Mouse (Mus musculus): ENCODE data around the gene Ppp1r14d. TPM values are rescaled to one million over a fixed set of nuclear protein-coding genes. Genes with fewer than 3 reads are reported as not detected.

Gene Ppp1r14d
- polyA plus RNA-seq, 1 experiment from 2014 or later, result 0.23 TPM

- H3K27ac ChIP-seq (ENCODE audit: low read depth, low read length), result no peak overlapping the region
- WGBS, result 87% methylated on average over 4 of the region's 4 CpGs
- no peak overlapping the region for H3K4me2 ChIP-seq (replicated peaks; ENCODE audit: low read depth, low read length)
- ATAC-seq (ENCODE audit: low FRiP score) (no peak), DNase-seq (ENCODE audit: low spot score) (no peak)
- H3K4me1 ChIP-seq (replicated peaks; ENCODE audit: control insufficient read depth, insufficient read depth, low read length), result peaks cover 4% of the 10 kb centered on the region; the same call in 1 of the 2 replicates
- H3K9me3 ChIP-seq (ENCODE audit: control insufficient read depth, low read length), result no peaks in the 10 kb centered on the region
- peaks cover 36% of the 10 kb centered on the region for H3K27me3 ChIP-seq (ENCODE audit: control insufficient read depth, insufficient read depth, low read length)
- H3K36me3 ChIP-seq (ENCODE audit: control insufficient read depth, insufficient read depth, low read length), result no peaks in the 10 kb centered on the region
- no peak overlapping the region for H3K4me3 ChIP-seq (ENCODE audit: low read depth, low read length)
- no peak overlapping the region for H3K9ac ChIP-seq (ENCODE audit: low read depth, low read length)
These were observed 11.1 kb upstream of the Ppp1r14d start for GRCm38 (mm10) chr2:119240819-119241186.

GRCm38 (mm10) chr2:119240075-119240818 lies 10.5 kb upstream of the Ppp1r14d start:
- Histone ChIP-seq H3K9ac (ENCODE audit: low read depth, low read length) (no peak overlapping the region), H3K4me1 (replicated peaks; ENCODE audit: control insufficient read depth, insufficient read depth, low read length) (peaks cover 4% of the 10 kb centered on the region; the same call in 1 of the 2 replicates), H3K4me3 (ENCODE audit: low read depth, low read length) (no peak overlapping the region), H3K4me2 (replicated peaks; ENCODE audit: low read depth, low read length) (no peak overlapping the region), H3K27me3 (ENCODE audit: control insufficient read depth, insufficient read depth, low read length) (peaks cover 42% of the 10 kb centered on the region), H3K9me3 (ENCODE audit: control insufficient read depth, low read length) (no peaks in the 10 kb centered on the region), H3K36me3 (ENCODE audit: control insufficient read depth, insufficient read depth, low read length) (no peaks in the 10 kb centered on the region), H3K27ac (ENCODE audit: low read depth, low read length) (no peak overlapping the region)
- 57% methylated on average over 4 of the region's 4 CpGs for WGBS
- ATAC-seq (ENCODE audit: low FRiP score), result no peak
- no peak for DNase-seq (ENCODE audit: low spot score)

DNA sequence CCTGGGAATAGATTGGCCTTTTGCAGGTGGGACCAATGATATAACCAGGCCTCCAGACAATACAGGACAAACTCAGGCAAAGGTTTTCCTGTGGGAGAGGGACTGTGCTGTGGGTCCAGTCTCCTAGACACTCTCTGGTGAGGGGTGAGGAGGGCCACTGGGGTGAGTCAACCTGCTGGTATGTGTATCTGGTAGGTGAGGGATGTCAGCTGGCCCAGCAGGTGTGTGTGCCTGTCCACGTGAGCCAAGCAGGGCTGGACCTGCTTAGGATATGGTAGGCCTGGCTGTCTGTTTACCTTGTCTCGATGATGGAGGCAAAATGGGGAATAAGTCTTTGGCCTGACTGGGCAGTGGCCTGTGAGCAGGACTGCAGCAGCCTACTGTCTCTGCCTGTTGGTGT lies 9.0 kb upstream of the Ppp1r14d start:
- H3K4me3 ChIP-seq (ENCODE audit: low read depth, low read length), result no peak overlapping the region
- peaks cover 4% of the 10 kb centered on the region; the same call in 1 of the 2 replicates for H3K4me1 ChIP-seq (replicated peaks; ENCODE audit: control insufficient read depth, insufficient read depth, low read length)
- H3K36me3 ChIP-seq (ENCODE audit: control insufficient read depth, insufficient read depth, low read length), result no peaks in the 10 kb centered on the region
- H3K9ac ChIP-seq (ENCODE audit: low read depth, low read length), result no peak overlapping the region
- H3K4me2 ChIP-seq (replicated peaks; ENCODE audit: low read depth, low read length), result no peak overlapping the region
- WGBS, result 66% methylated on average over 2 of the region's 2 CpGs
- no peak for DNase-seq (ENCODE audit: low spot score)
- H3K27ac ChIP-seq (ENCODE audit: low read depth, low read length), result no peak overlapping the region
- ATAC-seq (ENCODE audit: low FRiP score), result no peak
- H3K27me3 ChIP-seq (ENCODE audit: control insufficient read depth, insufficient read depth, low read length), result peaks cover 43% of the 10 kb centered on the region
- H3K9me3 ChIP-seq (ENCODE audit: control insufficient read depth, low read length), result no peaks in the 10 kb centered on the region

GRCm38 (mm10) chr2:119237871-119238220 lies 8.1 kb upstream of the Ppp1r14d start:
- no peaks in the 10 kb centered on the region for H3K36me3 ChIP-seq (ENCODE audit: control insufficient read depth, insufficient read depth, low read length)
- peaks cover 4% of the 10 kb centered on the region; the same call in 1 of the 2 replicates for H3K4me1 ChIP-seq (replicated peaks; ENCODE audit: control insufficient read depth, insufficient read depth, low read length)
- H3K27me3 ChIP-seq (ENCODE audit: control insufficient read depth, insufficient read depth, low read length), result peaks cover 43% of the 10 kb centered on the region
- peak overlapping the region; percentile 38 for H3K4me3 ChIP-seq (ENCODE audit: low read depth, low read length)
- DNase-seq (ENCODE audit: low spot score), result no peak
- peak overlapping the region; percentile 59 for H3K4me2 ChIP-seq (replicated peaks; ENCODE audit: low read depth, low read length)
- ATAC-seq (ENCODE audit: low FRiP score), result no peak
- no peaks in the 10 kb centered on the region for H3K9me3 ChIP-seq (ENCODE audit: control insufficient read depth, low read length)
- 0 out of 2 replicates have a peak overlapping the region, but pooled peaks have one; percentile 19 for H3K9ac ChIP-seq (ENCODE audit: low read depth, low read length)
- no peak overlapping the region for H3K27ac ChIP-seq (ENCODE audit: low read depth, low read length)
- WGBS, result 2% methylated on average over 27 of the region's 31 CpGs

DNA sequence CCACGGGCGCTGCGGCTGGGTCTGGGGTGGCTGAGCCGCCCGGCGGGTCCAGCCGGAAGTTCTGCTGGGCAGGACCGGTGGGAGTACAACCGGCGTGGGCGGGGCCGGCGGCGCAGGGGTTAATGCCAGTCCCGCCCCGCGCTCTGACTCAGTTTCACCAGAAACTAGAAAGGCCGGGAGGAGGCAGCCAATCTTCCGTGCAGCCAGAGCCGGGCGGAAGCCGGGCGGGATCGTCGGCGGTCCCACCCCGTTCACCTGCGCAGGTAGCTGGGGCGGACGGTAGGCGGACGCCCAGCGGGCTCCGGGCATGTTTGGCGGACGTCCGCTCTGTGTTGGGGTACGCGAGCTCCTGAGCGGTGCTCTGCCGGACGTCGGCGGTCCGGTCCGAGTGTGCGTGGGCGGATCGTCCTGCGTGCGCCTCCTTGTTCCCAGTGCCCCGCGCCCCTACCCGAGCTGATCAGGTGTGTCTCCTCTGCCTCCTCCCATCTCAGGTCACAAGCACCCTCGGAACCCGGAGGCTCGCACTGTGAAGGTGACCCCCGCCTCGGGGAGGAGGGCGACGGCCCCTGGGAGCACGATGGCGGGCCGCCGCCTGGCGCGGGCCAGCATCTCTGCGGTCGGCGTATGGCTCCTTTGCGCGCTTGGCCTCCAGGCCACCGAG lies 7.6 kb upstream of the Ppp1r14d start, which contains the start of gene Spint1:
Spint1 (plus strand) TSS at position 153 of the 661 bp plus-strand sequence.
- H3K27me3 ChIP-seq (ENCODE audit: control insufficient read depth, insufficient read depth, low read length), result peaks cover 43% of the 10 kb centered on the region
- DNase-seq (ENCODE audit: low spot score) (peak; percentile 47), ATAC-seq (ENCODE audit: low FRiP score) (no peak)
- peak within 1 kb of the TSS; percentile 59 for H3K4me2 ChIP-seq (replicated peaks; ENCODE audit: low read depth, low read length)
- no peaks in the 10 kb centered on the region for H3K36me3 ChIP-seq (ENCODE audit: control insufficient read depth, insufficient read depth, low read length)
- H3K4me1 ChIP-seq (replicated peaks; ENCODE audit: control insufficient read depth, insufficient read depth, low read length), result peaks cover 4% of the 10 kb centered on the region; the same call in 1 of the 2 replicates
- H3K9ac ChIP-seq (ENCODE audit: low read depth, low read length), result peak within 1 kb of the TSS; percentile 20
- under 1% methylated on average over 65 of the region's 73 CpGs for WGBS
- peak within 1 kb of the TSS; percentile 38 for H3K4me3 ChIP-seq (ENCODE audit: low read depth, low read length)
- H3K27ac ChIP-seq (ENCODE audit: low read depth, low read length), result no peak within 1 kb of the TSS
- H3K9me3 ChIP-seq (ENCODE audit: control insufficient read depth, low read length), result no peaks in the 10 kb centered on the region

GRCm38 (mm10) chr2:119236682-119237209 lies 7.0 kb upstream of the Ppp1r14d start:
- Histone ChIP-seq H3K27me3 (ENCODE audit: control insufficient read depth, insufficient read depth, low read length) (peaks cover 43% of the 10 kb centered on the region), H3K9me3 (ENCODE audit: control insufficient read depth, low read length) (no peaks in the 10 kb centered on the region), H3K4me3 (ENCODE audit: low read depth, low read length) (peak overlapping the region; percentile 38), H3K36me3 (ENCODE audit: control insufficient read depth, insufficient read depth, low read length) (no peaks in the 10 kb centered on the region), H3K4me1 (replicated peaks; ENCODE audit: control insufficient read depth, insufficient read depth, low read length) (peaks cover 4% of the 10 kb centered on the region; the same call in 1 of the 2 replicates), H3K4me2 (replicated peaks; ENCODE audit: low read depth, low read length) (peak overlapping the region; percentile 59), H3K27ac (ENCODE audit: low read depth, low read length) (no peak overlapping the region), H3K9ac (ENCODE audit: low read depth, low read length) (peak overlapping the region; percentile 20; the same call in 1 of the 2 replicates)
- WGBS, result 6% methylated on average over 25 of the region's 25 CpGs
- DNase-seq (ENCODE audit: low spot score) (peak; percentile 39), ATAC-seq (ENCODE audit: low FRiP score) (no peak)

DNA sequence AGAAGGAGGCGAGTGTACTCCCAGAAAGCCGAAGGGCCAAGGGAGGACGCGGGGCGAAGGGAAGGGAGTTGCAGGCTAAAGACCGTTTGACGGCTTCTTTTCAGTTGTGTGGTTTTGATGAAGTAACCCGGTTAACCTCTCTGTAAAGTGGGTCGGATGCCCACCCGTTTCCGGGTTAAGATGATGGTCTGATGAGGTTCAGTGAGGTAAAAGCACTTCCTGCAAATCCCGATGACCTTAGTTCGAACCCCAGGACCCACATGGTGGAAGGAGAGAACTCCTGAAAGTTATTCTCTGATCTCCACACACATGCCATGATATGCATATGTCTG lies 20.6 kb downstream of the Ppp1r14d start:
- no peak; the same call in 1 of the 2 replicates for ATAC-seq (ENCODE audit: low FRiP score)
- WGBS, result under 1% methylated on average over 13 of the region's 13 CpGs
- peak overlapping the region; percentile 49 for H3K4me3 ChIP-seq (ENCODE audit: low read depth, low read length)

DNA sequence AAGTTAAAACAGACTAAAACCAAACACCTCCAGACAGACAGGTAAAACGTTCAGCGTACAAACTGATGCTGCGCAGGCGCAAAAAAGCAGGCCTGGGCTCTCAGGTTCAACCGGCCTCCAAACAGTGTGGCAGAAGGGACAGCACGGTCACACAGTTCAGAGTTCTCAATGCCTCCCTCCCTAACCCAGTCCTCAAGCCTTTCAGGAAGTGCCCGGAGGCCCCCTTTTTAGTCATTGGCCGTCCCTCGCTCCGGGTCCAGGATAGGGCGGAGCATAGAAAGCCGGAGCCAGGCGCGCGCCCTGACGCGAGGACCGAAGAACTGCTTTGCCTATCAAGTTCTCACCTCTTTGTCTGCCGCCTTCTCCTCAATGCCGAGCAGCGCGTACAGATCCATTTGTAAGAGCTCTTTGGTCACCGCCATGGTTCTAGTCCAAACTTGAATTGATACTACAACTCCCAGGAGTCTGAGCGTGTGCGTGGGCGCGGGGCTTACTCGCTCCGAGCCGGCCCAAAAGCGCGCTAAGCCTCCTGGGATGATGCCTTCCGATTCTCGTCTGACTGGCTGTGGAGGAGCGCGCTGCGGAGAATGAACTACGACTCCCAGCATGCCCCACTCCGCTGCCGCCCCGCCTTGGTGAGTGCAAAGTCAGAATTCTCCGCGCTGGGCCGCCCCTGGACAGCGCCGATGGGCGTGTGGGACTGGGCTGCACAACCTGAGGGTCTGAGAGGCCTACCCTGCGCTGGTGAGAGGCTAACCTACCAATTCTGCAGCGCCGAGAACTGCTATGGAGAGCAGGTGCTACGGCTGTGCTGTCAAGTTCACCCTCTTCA lies 21.1 kb downstream of the Ppp1r14d start, which contains the start of the genes Zfyve19 and Dnajc17:
Zfyve19 (plus strand) TSS at position 274 of the 832 bp plus-strand sequence.
Dnajc17 (minus strand) TSS at position 452 of the 832 bp plus-strand sequence.
- H3K27ac ChIP-seq (ENCODE audit: low read depth, low read length), result peak within 1 kb of the TSS; percentile 71
- no peaks in the 10 kb centered on the region for H3K27me3 ChIP-seq (ENCODE audit: control insufficient read depth, insufficient read depth, low read length)
- ATAC-seq (ENCODE audit: low FRiP score) (peak; percentile 98), DNase-seq (ENCODE audit: low spot score) (peak; percentile 96)
- under 1% methylated on average over 51 of the region's 51 CpGs for WGBS
- peak within 1 kb of the TSS; percentile 74 for H3K9ac ChIP-seq (ENCODE audit: low read depth, low read length)
- peak within 1 kb of the TSS; percentile 49 for H3K4me3 ChIP-seq (ENCODE audit: low read depth, low read length)
- H3K9me3 ChIP-seq (ENCODE audit: control insufficient read depth, low read length), result no peaks in the 10 kb centered on the region
- peak within 1 kb of the TSS; percentile 47 for H3K4me2 ChIP-seq (replicated peaks; ENCODE audit: low read depth, low read length)
- no peaks in the 10 kb centered on the region for H3K36me3 ChIP-seq (ENCODE audit: control insufficient read depth, insufficient read depth, low read length)
- H3K4me1 ChIP-seq (replicated peaks; ENCODE audit: control insufficient read depth, insufficient read depth, low read length), result peaks cover 2% of the 10 kb centered on the region; the same call in 1 of the 2 replicates

More for the DNA sequence above, 20.6 kb downstream of the Ppp1r14d start:
- H3K9ac ChIP-seq (ENCODE audit: low read depth, low read length), result peak overlapping the region; percentile 74
- no peaks in the 10 kb centered on the region for H3K36me3 ChIP-seq (ENCODE audit: control insufficient read depth, insufficient read depth, low read length)
- no peak for DNase-seq (ENCODE audit: low spot score)
- H3K4me1 ChIP-seq (replicated peaks; ENCODE audit: control insufficient read depth, insufficient read depth, low read length), result peaks cover 2% of the 10 kb centered on the region; the same call in 1 of the 2 replicates
- H3K27ac ChIP-seq (ENCODE audit: low read depth, low read length), result no peak overlapping the region
- no peaks in the 10 kb centered on the region for H3K27me3 ChIP-seq (ENCODE audit: control insufficient read depth, insufficient read depth, low read length)
- H3K9me3 ChIP-seq (ENCODE audit: control insufficient read depth, low read length), result no peaks in the 10 kb centered on the region
- peak overlapping the region; percentile 45 for H3K4me2 ChIP-seq (replicated peaks; ENCODE audit: low read depth, low read length)
